Mouse (Mus musculus): ENCODE data around the gene Nosip. TPM values are rescaled to one million over a fixed set of nuclear protein-coding genes. Genes with fewer than 3 reads are reported as not detected.

Nosip gene
- total and polyA plus RNA-seq, 2 experiments from 2014 or later: 74.3 to 76.4 TPM

DNA sequence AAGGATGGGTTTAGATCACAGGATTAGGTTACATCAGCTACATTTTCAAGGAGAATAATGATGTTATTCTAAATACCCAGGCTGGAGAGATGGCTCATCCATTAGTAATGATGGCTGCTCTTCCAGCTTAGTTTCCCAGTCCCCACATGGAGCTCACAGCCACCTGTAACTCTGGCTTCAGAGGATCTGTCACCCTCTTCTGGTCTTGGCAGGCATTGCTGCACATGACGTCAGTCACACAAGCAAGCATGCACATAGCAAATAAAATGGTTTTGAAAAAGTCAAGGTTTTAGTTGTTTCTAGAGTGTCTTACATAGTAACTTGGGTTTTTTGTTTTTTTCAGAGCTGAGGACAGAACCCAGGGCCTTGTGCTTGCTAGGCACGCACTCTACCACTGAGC is 10.0 kb downstream of the Nosip start:
- Histone ChIP-seq H3K4me2 (ENCODE audit: low read depth) (no peak overlapping the region), H3K27me3 (ENCODE audit: insufficient read depth, low read length) (no peaks in the 10 kb centered on the region), H3K9ac (no peak overlapping the region), H3K4me1 (ENCODE audit: insufficient read depth) (no peaks in the 10 kb centered on the region), H3K36me3 (ENCODE audit: insufficient read depth) (peaks cover 27% of the 10 kb centered on the region), H3K4me3 (ENCODE audit: low read depth, low read length) (no peak overlapping the region), H3K27ac (ENCODE audit: low read depth, low read length) (no peak overlapping the region), H3K9me3 (ENCODE audit: low read length) (no peaks in the 10 kb centered on the region)
- peak; percentile 53 for TF ChIP-seq CTCF (IDR thresholded peaks at IDR 0.05; ENCODE audit: low read depth)
- ATAC-seq (peak; percentile 35; the same call in 1 of the 2 replicates), DNase-seq (no peak)
- WGBS: 69% methylated on average over 2 of the region's 2 CpGs

DNA sequence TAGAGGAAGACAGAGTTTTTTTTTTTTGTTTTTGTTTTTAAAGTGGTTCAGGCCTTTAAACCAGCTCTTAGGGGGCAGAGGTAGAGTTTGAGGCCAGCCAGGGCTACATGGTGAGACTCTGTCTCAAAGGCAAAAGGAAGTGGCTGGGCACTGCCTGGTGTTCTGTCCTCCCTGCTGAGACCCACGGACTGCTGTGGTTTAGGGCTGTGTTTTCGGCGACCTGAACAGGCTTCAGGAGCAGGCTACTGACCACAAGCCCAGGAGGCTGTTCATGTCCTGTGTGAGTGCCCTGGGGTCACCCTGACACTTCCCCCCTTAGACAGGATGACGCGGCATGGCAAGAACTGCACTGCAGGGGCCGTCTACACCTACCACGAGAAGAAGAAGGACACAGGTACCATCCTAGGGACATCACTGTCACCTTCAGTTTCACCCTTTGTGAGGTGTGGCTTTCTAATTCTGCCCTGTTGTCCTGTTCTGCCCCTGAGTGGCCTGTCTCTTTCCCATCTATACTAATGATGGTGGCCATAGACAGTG is 11.0 kb downstream of the Nosip start:
- DNase-seq (no peak), ATAC-seq (no peak)
- H3K27ac ChIP-seq (ENCODE audit: low read depth, low read length): no peak overlapping the region
- H3K9me3 ChIP-seq (ENCODE audit: low read length): no peaks in the 10 kb centered on the region
- peaks cover 34% of the 10 kb centered on the region for H3K36me3 ChIP-seq (ENCODE audit: insufficient read depth)
- no peak overlapping the region for H3K9ac ChIP-seq
- no peak for TF ChIP-seq CTCF (IDR thresholded peaks at IDR 0.05; ENCODE audit: low read depth)
- H3K4me2 ChIP-seq (ENCODE audit: low read depth): no peak overlapping the region
- H3K4me1 ChIP-seq (ENCODE audit: insufficient read depth): no peaks in the 10 kb centered on the region
- H3K4me3 ChIP-seq (ENCODE audit: low read depth, low read length): no peak overlapping the region
- WGBS: 89% methylated on average over 7 of the region's 7 CpGs
- no peaks in the 10 kb centered on the region for H3K27me3 ChIP-seq (ENCODE audit: insufficient read depth, low read length)

DNA sequence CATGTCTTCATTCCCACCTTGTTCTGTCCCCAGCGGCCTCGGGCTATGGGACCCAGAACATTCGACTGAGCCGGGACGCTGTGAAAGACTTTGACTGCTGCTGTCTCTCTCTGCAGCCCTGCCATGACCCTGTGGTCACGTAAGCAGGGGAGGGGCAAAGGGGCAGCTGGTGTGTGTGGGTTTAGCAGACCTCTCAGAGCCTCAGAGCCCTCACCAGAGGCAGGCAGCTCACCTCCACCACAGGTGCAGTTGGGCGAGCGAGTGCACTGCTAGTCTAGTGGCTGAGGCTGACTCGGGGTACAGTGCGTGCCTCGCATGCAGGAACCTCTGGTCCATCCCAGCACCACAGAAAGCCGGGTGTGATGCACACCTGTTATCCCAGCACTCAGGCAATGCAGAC is 11.7 kb downstream of the Nosip start:
- no peak for DNase-seq
- Histone ChIP-seq H3K9me3 (ENCODE audit: low read length) (no peaks in the 10 kb centered on the region), H3K4me1 (ENCODE audit: insufficient read depth) (no peaks in the 10 kb centered on the region), H3K27me3 (ENCODE audit: insufficient read depth, low read length) (no peaks in the 10 kb centered on the region), H3K4me3 (ENCODE audit: low read depth, low read length) (no peak overlapping the region), H3K27ac (ENCODE audit: low read depth, low read length) (no peak overlapping the region), H3K4me2 (ENCODE audit: low read depth) (no peak overlapping the region), H3K9ac (no peak overlapping the region), H3K36me3 (ENCODE audit: insufficient read depth) (peaks cover 34% of the 10 kb centered on the region)
- WGBS: 92% methylated on average over 12 of the region's 12 CpGs
- TF ChIP-seq CTCF (IDR thresholded peaks at IDR 0.05; ENCODE audit: low read depth): no peak
- ATAC-seq: no peak

DNA sequence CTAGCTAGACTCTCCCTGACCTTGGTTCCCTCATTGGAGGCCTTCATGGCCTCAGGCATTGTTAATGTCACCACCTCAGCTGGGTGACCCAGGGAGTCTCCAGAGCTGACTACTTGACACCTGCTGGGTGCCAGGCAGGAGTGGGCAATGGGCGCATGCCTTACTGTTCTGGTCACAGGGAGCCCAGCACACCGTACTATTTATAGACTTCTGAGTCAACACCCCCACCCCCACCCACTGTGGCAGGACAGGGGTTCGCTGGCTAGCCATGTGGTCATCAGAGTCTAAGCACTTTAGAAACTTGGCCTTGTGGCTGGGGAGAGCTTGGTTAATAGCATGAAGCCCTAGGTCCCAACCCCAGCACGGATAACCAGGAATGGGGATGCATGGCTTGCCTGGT is 13.2 kb downstream of the Nosip start:
- H3K4me3 ChIP-seq (ENCODE audit: low read depth, low read length): no peak overlapping the region
- H3K9me3 ChIP-seq (ENCODE audit: low read length): no peaks in the 10 kb centered on the region
- DNase-seq: no peak
- no peak overlapping the region for H3K4me2 ChIP-seq (ENCODE audit: low read depth)
- no peak overlapping the region for H3K9ac ChIP-seq
- no peak overlapping the region for H3K27ac ChIP-seq (ENCODE audit: low read depth, low read length)
- 87% methylated on average over 4 of the region's 4 CpGs for whole genome bisulfite sequencing
- no peaks in the 10 kb centered on the region for H3K27me3 ChIP-seq (ENCODE audit: insufficient read depth, low read length)
- H3K4me1 ChIP-seq (ENCODE audit: insufficient read depth): no peaks in the 10 kb centered on the region
- peaks cover 34% of the 10 kb centered on the region for H3K36me3 ChIP-seq (ENCODE audit: insufficient read depth)
- TF ChIP-seq CTCF (IDR thresholded peaks at IDR 0.05; ENCODE audit: low read depth): no peak
- no peak for ATAC-seq

DNA sequence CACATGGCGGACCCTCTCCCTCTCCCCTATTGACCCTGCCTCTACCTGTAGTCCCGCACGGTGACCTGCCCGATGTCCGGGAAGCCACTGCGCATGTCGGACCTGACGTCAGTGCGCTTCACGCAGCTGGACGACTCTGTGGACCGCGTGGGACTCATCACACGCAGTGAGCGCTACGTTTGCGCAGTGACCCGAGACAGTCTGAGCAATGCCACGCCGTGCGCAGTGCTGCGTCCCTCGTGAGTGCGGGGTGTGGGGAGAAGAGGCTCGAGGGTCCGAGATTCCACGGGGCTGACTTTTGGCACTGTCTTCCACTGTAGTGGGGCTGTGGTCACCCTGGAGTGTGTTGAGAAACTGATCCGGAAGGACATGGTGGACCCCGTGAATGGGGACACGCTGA is 14.3 kb downstream of the Nosip start:
- H3K27ac ChIP-seq (ENCODE audit: low read depth, low read length): no peak overlapping the region
- no peak overlapping the region for H3K4me2 ChIP-seq (ENCODE audit: low read depth)
- no peak overlapping the region for H3K9ac ChIP-seq
- 92% methylated on average over 30 of the region's 30 CpGs for WGBS
- peaks cover 34% of the 10 kb centered on the region for H3K36me3 ChIP-seq (ENCODE audit: insufficient read depth)
- H3K9me3 ChIP-seq (ENCODE audit: low read length): no peaks in the 10 kb centered on the region
- ATAC-seq (no peak), DNase-seq (no peak)
- TF ChIP-seq CTCF (IDR thresholded peaks at IDR 0.05; ENCODE audit: low read depth): no peak
- H3K4me3 ChIP-seq (ENCODE audit: low read depth, low read length): no peak overlapping the region
- H3K4me1 ChIP-seq (ENCODE audit: insufficient read depth): no peaks in the 10 kb centered on the region
- no peaks in the 10 kb centered on the region for H3K27me3 ChIP-seq (ENCODE audit: insufficient read depth, low read length)

DNA sequence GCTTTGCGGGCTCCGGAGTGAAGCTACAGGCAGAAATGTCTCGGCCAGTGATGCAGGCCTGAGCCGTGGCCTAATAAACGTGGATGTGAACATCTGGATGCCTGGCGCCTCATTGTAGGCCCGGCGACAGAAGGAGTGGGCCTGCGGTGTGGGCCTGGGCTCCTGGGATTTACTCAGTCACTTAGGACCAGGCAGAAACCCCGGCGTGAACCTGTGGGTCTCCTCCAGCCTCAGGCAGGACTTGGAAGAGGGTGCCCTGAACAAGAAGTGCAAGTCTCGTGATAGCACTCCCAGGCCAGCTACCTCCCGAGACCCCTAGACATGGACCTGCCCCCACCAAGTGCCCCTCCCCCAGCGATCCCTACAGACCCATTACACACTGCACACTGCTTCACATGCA is 15.1 kb downstream of the Nosip start:
- WGBS: 89% methylated on average over 14 of the region's 14 CpGs
- ATAC-seq: no peak

DNA sequence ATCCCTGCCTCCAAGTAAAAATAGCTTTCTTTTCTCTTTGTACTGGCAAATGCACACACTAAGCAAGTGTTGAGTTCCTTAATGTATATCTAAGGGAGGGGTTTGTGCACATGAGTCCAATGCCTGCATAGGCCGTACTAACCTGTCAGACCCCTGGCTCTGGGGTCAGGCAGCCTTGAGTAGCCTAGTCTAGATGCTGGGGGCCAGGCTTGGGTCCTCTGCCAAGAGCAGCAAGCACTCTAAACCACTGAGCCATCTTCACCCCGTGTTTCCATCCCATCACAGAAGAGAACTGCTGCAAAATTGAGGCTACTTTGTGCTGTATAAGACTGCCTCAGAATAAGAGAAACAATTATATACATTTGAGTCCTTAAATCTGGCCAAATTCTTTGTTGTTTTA is 15.6 kb downstream of the Nosip start:
- Histone ChIP-seq H3K4me3 (ENCODE audit: low read depth, low read length) (no peak overlapping the region), H3K9ac (no peak overlapping the region), H3K27ac (ENCODE audit: low read depth, low read length) (no peak overlapping the region), H3K27me3 (ENCODE audit: insufficient read depth, low read length) (no peaks in the 10 kb centered on the region), H3K9me3 (ENCODE audit: low read length) (no peaks in the 10 kb centered on the region), H3K36me3 (ENCODE audit: insufficient read depth) (peaks cover 34% of the 10 kb centered on the region), H3K4me2 (ENCODE audit: low read depth) (no peak overlapping the region), H3K4me1 (ENCODE audit: insufficient read depth) (no peaks in the 10 kb centered on the region)
- ATAC-seq (no peak), DNase-seq (no peak)
- WGBS: 94% methylated on average over 2 of the region's 2 CpGs
- TF ChIP-seq CTCF (IDR thresholded peaks at IDR 0.05; ENCODE audit: low read depth): no peak

More for the DNA sequence above, 15.1 kb downstream of the Nosip start:
- Histone ChIP-seq H3K9me3 (ENCODE audit: low read length) (no peaks in the 10 kb centered on the region), H3K27ac (ENCODE audit: low read depth, low read length) (no peak overlapping the region), H3K27me3 (ENCODE audit: insufficient read depth, low read length) (no peaks in the 10 kb centered on the region), H3K9ac (no peak overlapping the region), H3K4me2 (ENCODE audit: low read depth) (no peak overlapping the region), H3K4me3 (ENCODE audit: low read depth, low read length) (no peak overlapping the region), H3K4me1 (ENCODE audit: insufficient read depth) (no peaks in the 10 kb centered on the region), H3K36me3 (ENCODE audit: insufficient read depth) (peaks cover 34% of the 10 kb centered on the region)
- DNase-seq: no peak
- no peak for TF ChIP-seq CTCF (IDR thresholded peaks at IDR 0.05; ENCODE audit: low read depth)
